Mouse (Mus musculus): Measurements from ENCODE around the gene Gdf9. TPM values are rescaled to one million over a fixed set of nuclear protein-coding genes. Genes with fewer than 3 reads are reported as not detected.

Gdf9 gene
- polyA plus RNA-seq, 1 experiment: 3.7 TPM

DNA sequence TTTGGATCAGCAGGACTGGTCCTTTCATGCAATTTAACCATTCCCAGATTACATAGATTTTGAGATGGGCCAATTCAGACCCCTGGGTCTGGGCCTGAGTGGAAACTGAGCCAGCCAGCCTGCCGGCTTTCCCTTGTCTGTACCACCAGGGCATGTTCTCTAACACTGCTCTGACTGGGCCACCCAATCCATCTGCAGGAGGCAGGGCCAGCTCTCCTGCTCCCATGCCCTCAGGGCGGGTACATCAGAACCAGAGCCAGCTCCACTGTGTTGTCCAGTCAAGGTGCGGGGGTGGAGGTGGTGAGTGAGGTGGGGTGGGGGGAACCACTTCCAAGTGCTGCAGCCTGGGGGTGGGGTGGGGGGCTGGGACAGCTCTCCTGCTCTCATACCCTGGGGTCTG lies 55.5 kb downstream of the Gdf9 start:
- Histone ChIP-seq H3ac (ENCODE audit: control insufficient read depth, insufficient read length) (no peak overlapping the region), H3K27me3 (ENCODE audit: control insufficient read depth, insufficient read depth, insufficient read length) (no peaks in the 10 kb centered on the region), H3K4me2 (ENCODE audit: low read depth) (no peak overlapping the region), H3K4me3 (no peak overlapping the region), H3K79me2 (ENCODE audit: control insufficient read depth, insufficient read depth) (no peaks in the 10 kb centered on the region), H3K36me3 (ENCODE audit: control insufficient read depth, insufficient read depth) (no peaks in the 10 kb centered on the region)
- TF ChIP-seq E2F4 (IDR thresholded peaks at IDR 0.05; ENCODE audit: insufficient read depth) (no peak), MAX (IDR thresholded peaks at IDR 0.05; ENCODE audit: low read depth) (no peak), MYOD1 (IDR thresholded peaks at IDR 0.05; ENCODE audit: control insufficient read depth in 1 of 3, insufficient read length in 2 of 3, low read depth in 2 of 3) (no peak), REST (IDR thresholded peaks at IDR 0.05; ENCODE audit: insufficient read depth, insufficient read length) (no peak), POLR2A (IDR thresholded peaks at IDR 0.05; ENCODE audit: insufficient read length, low read depth) (no peak), SRF (IDR thresholded peaks at IDR 0.05; ENCODE audit: control insufficient read depth, insufficient read length, low read depth) (no peak), TCF12 (IDR thresholded peaks at IDR 0.05; ENCODE audit: insufficient read depth, poor library complexity, severe bottlenecking) (no peak), USF1 (IDR thresholded peaks at IDR 0.05; ENCODE audit: low read depth) (no peak), POLR2AphosphoS2 (IDR thresholded peaks at IDR 0.05; ENCODE audit: insufficient read length, low read depth) (no peak), TCF3 (IDR thresholded peaks at IDR 0.05; ENCODE audit: insufficient read length, low read depth) (no peak), MYOG (IDR thresholded peaks at IDR 0.05; ENCODE audit: control insufficient read depth in 1 of 3, insufficient read depth in 1 of 3, insufficient read length in 2 of 3, low read depth in 2 of 3) (no peak), CEBPB (IDR thresholded peaks at IDR 0.05; ENCODE audit: insufficient read depth, poor library complexity, severe bottlenecking) (no peak)

DNA sequence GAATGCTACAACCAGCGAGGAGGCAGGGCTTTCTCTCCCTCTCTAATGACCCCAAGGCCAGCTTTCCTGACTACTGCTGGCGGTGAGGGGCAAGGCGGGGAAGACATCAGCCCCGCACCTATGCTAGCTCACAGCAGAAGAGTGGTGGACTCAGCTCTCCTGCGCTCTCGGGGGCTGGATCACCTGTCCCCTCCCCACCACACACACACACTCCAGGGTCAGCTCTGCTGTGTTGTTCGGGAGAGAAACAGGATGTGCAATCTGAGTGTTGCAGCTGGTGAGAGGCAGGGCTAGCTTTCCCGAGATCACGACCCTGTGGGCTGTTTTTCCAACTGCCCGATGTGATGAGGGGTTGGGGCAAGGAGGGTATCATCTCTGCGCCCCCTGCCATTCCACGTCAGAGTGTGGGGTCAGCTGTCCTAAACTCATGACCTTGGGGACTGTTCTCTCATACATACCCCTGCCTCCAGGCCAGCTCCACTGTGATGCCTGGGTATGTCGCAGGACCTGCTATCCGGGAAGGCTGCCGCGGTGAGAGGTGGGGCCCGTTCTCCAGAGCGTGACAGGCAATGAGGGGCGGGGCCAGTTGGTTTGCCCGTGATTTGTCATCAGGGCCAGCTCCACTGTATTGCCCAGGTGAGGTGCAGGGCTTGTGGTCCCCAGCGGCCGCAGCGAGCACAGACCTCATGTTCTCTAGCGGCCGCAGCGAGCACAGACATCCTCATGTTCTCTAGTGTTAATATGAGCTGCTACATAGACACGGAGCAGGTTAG lies 56.2 kb downstream of the Gdf9 start:
- H3K79me2 ChIP-seq (ENCODE audit: control insufficient read depth, insufficient read depth): no peaks in the 10 kb centered on the region
- H3K27me3 ChIP-seq (ENCODE audit: control insufficient read depth, insufficient read depth, insufficient read length): no peaks in the 10 kb centered on the region
- TF ChIP-seq CEBPB (IDR thresholded peaks at IDR 0.05; ENCODE audit: insufficient read depth, poor library complexity, severe bottlenecking) (no peak), MAX (IDR thresholded peaks at IDR 0.05; ENCODE audit: low read depth) (no peak), MYOD1 (IDR thresholded peaks at IDR 0.05; ENCODE audit: control insufficient read depth in 1 of 3, insufficient read length in 2 of 3, low read depth in 2 of 3) (no peak), USF1 (IDR thresholded peaks at IDR 0.05; ENCODE audit: low read depth) (no peak), E2F4 (IDR thresholded peaks at IDR 0.05; ENCODE audit: insufficient read depth) (no peak), REST (IDR thresholded peaks at IDR 0.05; ENCODE audit: insufficient read depth, insufficient read length) (no peak), POLR2AphosphoS2 (IDR thresholded peaks at IDR 0.05; ENCODE audit: insufficient read length, low read depth) (no peak), TCF12 (IDR thresholded peaks at IDR 0.05; ENCODE audit: insufficient read depth, poor library complexity, severe bottlenecking) (no peak), MYOG (IDR thresholded peaks at IDR 0.05; ENCODE audit: control insufficient read depth in 1 of 3, insufficient read depth in 1 of 3, insufficient read length in 2 of 3, low read depth in 2 of 3) (no peak)
- H3ac ChIP-seq (ENCODE audit: control insufficient read depth, insufficient read length): no peak overlapping the region
- no peak overlapping the region for H3K4me3 ChIP-seq
- H3K4me2 ChIP-seq (ENCODE audit: low read depth): no peak overlapping the region
- H3K36me3 ChIP-seq (ENCODE audit: control insufficient read depth, insufficient read depth): no peaks in the 10 kb centered on the region

Other genes with a start within 250 kb of the Gdf9 start
- gene Hspa4, start 130.6 kb upstream of the Gdf9 start, polyA plus RNA-seq (2012; fragmentation: generic; extraction: Trizol): 99.3 TPM
- gene Zcchc10, start 106.3 kb upstream of the Gdf9 start, polyA plus RNA-seq (2012; fragmentation: generic; extraction: Trizol): 4.0 TPM
- gene Aff4, start 80.2 kb upstream of the Gdf9 start, polyA plus RNA-seq (2012; fragmentation: generic; extraction: Trizol): 15.6 TPM
- not detected for gene Leap2, start 7.9 kb upstream of the Gdf9 start, polyA plus RNA-seq (2012; fragmentation: generic; extraction: Trizol)
- 1,153 TPM for gene Uqcrq, start 192 bp upstream of the Gdf9 start, polyA plus RNA-seq (2012; fragmentation: generic; extraction: Trizol)
- gene Gm10447, start 26.1 kb downstream of the Gdf9 start, polyA plus RNA-seq (2012; fragmentation: generic; extraction: Trizol): 0.02 TPM
- gene Shroom1, start 26.2 kb downstream of the Gdf9 start, polyA plus RNA-seq (2012; fragmentation: generic; extraction: Trizol): 0.88 TPM
- gene Gm9837, start 39.5 kb downstream of the Gdf9 start, polyA plus RNA-seq (2012; fragmentation: generic; extraction: Trizol): not detected
- gene Gm9945, start 49.1 kb downstream of the Gdf9 start, polyA plus RNA-seq (2012; fragmentation: generic; extraction: Trizol): not detected
- not detected for gene Sowaha, start 49.3 kb downstream of the Gdf9 start, polyA plus RNA-seq (2012; fragmentation: generic; extraction: Trizol)
- 92.4 TPM for gene Sept8, start 88.2 kb downstream of the Gdf9 start, polyA plus RNA-seq (2012; fragmentation: generic; extraction: Trizol)
- 13.6 TPM for gene Kif3a, start 136.4 kb downstream of the Gdf9 start, polyA plus RNA-seq (2012; fragmentation: generic; extraction: Trizol)
- 0.19 TPM for gene Il4, start 187.6 kb downstream of the Gdf9 start, polyA plus RNA-seq (2012; fragmentation: generic; extraction: Trizol)
- gene Il13, start 203.7 kb downstream of the Gdf9 start, polyA plus RNA-seq (2012; fragmentation: generic; extraction: Trizol): not detected